Mouse (Mus musculus): ENCODE measurements around the gene Sele. TPM values are rescaled to one million over a fixed set of nuclear protein-coding genes. Genes with fewer than 3 reads are reported as not detected.

Sele gene
- total RNA-seq, 2 experiments from 2014 or later: 0.16 to 0.41 TPM

DNA sequence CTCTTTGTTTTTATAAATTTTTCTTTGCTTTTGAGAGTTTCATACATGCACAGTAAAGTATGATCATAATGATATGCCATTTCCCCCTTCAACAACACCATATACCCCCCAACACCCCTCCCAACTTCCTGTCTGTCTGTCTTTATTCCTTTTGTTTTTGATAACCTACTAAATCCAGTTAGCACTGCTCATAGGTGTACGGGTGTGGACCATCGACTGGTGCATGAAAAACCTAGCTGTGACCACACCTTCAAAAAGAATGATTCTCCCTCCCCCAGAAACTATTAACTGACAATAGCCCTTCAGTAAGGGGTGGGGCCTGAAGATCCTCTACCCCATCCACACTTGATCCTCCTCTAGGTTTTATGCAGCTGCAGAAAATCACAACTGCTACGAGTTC lies 15.7 kb downstream of the Sele start:
- no peak for DNase-seq (ENCODE audit: extremely low spot score in 1 of 2, low spot score in 2 of 2)
- intact Hi-C loops (cut with DNase I): loop anchor here (5.0 kb wide), 1 partner anchor 74 kb away; no protein-coding TSS in a partner anchor

DNA sequence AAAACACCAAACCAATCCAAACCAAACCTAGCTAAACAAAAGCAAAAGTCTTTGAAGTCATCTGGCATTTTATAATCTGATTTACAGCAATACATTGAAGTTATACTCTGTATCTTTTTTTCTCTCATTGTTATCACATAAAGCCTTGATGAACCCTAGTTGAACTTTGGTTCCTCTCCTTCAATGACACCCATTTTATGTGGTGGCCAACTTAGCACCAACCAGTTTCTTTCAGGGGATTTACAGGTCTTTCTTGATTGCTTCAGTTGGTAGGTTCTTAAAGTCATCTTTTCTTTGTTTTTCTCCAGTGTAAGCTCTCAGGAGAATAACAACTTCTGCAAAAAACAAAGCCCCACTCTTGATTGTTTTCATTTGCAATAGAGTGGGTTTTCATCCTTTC lies 21.2 kb downstream of the Sele start:
- intact Hi-C loops (cut with DNase I): no loop called here
- DNase-seq (ENCODE audit: extremely low spot score in 1 of 2, low spot score in 2 of 2): no peak

DNA sequence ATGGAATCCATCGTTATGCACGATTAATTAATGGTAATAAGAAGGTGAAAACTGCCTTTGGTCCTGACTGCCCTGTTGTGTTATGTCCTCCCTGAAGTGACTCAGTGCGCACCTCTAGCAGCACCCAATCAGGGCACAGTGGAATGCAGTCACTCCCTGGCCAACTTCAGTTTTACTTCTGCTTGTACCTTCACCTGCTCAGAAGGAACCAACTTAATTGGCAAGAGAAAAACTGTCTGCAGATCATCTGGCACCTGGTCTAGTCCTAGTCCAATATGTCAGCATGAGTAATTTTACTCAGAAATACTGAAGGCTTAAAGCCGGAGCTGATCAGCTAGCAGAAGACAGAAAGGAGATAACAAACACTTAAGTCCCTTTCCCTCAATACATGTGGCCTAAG lies 22.4 kb downstream of the Sele start:
- intact Hi-C loops (cut with DNase I): no loop called here

DNA sequence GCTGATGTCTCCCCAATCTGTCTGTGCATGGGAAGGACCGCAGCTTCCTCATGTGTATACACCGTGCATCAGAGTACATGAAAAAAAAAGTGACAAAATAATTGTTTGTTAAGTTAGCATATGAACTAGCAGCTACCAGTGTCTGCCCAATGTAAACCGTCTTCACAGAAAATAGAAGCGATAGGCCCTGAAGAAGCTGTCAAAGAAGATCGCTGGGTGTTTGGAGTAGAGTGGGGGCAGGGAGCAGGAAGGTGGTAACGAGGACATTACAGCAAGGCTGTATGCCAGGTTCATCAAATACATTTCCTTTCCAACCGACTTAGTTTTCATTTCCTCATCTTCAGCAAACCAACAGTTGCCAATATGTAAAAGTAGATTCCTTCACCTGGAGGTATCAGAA lies 23.1 kb downstream of the Sele start:
- intact Hi-C loops (cut with DNase I): no loop called here

More for the DNA sequence above, 22.4 kb downstream of the Sele start:
- DNase-seq (ENCODE audit: extremely low spot score in 1 of 2, low spot score in 2 of 2): no peak

DNA sequence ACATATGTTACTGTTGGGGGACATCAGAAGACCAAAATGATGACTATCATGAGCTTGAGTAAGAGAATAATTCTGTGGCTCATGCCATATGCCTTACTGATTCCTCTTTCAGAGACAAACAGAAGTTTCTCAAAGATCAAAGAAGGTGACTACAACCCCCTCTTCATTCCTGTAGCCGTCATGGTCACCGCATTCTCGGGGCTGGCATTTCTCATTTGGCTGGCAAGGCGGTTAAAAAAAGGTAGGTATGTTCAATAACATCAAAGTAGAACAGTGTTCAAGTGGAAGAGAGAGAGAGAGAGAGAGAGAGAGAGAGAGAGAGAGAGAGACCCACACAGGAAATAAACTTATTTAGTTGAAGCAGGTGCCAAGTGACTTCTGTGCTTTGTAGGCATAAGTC lies 24.0 kb downstream of the Sele start:
- intact Hi-C loops (cut with DNase I): no loop called here
- DNase-seq (ENCODE audit: extremely low spot score in 1 of 2, low spot score in 2 of 2): no peak

More for the DNA sequence above, 23.1 kb downstream of the Sele start:
- DNase-seq (ENCODE audit: extremely low spot score in 1 of 2, low spot score in 2 of 2): no peak

DNA sequence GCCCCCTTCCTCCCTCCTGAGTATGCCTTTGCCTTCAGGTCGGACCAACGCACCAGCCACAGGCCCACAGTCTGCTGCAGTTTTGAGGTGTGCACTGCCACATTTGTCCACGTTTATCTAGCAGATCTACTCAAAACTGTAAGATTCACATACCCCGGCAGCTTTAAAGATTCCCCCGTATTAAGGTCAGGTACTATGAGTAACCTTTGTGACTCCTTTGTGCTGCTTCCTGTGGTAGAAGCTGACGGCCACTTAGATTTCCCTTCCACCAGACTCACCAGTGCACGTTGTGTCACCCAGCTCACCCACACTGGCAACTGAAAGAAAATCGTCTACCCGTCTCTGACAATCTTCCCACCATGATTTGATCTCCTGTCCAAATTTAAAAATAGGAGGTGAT lies 25.1 kb downstream of the Sele start:
- no peak for DNase-seq (ENCODE audit: extremely low spot score in 1 of 2, low spot score in 2 of 2)
- intact Hi-C loops (cut with DNase I): no loop called here

DNA sequence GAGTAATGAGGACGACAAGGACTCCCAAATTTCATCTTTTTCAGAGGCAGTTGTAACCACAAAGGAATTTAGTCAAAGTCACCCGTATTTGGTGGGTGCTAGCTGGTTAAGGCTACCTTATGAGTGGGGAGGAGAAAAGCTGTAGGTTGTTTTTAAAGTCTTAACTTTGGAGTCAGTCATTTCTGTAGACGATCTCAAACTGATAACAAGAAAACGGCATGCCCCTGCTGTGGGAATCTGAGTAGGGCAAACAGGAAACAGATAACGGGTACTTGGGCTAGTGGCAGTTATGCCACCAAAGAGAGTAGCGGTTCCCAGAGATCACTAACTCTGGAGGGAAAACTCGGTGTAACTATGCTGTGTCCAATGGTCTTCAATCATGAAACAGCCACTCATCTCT lies 25.8 kb downstream of the Sele start:
- intact Hi-C loops (cut with DNase I): no loop called here

DNA sequence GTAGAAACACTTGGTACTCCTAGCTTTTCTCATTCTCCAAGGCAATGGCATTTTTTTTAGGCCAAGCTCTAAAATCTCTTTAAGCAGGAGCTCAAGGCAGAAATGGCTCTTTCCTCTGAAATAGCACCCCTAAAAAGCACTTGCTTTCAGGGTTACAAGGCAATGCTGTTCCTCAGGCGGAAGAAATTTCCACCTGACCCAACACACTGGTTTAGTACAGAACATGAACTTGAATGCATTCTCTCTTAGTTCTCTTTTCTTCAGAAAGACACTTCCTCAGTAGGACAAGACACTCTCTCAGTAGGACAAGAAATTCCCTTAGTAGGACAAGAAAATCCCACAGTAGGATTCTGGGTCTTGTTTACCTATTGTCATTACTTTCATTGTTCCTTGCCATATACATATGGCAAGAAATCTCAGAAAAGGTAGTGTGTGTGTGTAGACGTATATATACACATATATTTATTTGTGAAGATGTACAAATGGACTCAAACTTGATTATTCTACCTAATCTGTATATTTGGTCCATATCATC lies 26.6 kb downstream of the Sele start:
- intact Hi-C loops (cut with DNase I): no loop called here
- no peak for DNase-seq (ENCODE audit: extremely low spot score in 1 of 2, low spot score in 2 of 2)

More for the DNA sequence above, 25.8 kb downstream of the Sele start:
- no peak for DNase-seq (ENCODE audit: extremely low spot score in 1 of 2, low spot score in 2 of 2)

DNA sequence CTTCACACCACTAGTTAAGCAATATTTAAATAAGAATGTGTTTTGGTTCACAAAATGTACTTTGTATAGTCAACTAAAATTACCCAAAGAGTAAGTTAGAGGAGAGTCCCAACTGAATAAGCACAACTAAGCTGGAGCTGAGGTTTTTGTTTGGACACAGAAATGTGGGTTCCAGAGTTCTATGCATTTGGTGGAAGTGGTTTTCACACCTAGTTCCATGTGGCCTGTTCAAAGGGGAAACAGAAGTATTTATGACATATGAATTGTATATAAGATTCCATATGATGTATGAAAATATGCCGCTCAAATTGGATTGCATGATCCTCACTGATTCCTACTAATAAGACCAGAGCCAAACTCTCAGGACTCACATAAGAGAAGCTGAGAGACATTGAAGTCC lies 27.4 kb downstream of the Sele start:
- intact Hi-C loops (cut with DNase I): no loop called here
- DNase-seq (ENCODE audit: extremely low spot score in 1 of 2, low spot score in 2 of 2): no peak

DNA sequence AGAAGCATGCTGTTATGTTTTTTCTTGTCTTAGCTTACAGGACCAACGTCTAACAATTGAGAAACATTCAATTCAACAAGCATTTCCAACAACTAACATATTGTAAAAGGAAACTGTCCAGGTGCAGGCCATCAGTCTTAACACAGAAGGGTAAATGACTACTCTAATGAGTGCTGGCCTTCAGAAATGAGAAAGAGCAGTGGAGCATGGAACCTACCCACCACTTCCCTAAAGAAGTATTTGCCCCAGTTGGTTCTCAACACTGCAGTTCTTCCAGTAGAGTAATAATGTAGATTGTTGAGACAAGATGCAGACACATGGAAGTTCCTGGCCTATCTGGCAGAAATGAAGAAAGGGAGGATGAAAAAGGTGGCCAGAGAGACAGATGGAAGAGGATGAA lies 28.4 kb downstream of the Sele start:
- no peak for DNase-seq (ENCODE audit: extremely low spot score in 1 of 2, low spot score in 2 of 2)
- intact Hi-C loops (cut with DNase I): no loop called here

DNA sequence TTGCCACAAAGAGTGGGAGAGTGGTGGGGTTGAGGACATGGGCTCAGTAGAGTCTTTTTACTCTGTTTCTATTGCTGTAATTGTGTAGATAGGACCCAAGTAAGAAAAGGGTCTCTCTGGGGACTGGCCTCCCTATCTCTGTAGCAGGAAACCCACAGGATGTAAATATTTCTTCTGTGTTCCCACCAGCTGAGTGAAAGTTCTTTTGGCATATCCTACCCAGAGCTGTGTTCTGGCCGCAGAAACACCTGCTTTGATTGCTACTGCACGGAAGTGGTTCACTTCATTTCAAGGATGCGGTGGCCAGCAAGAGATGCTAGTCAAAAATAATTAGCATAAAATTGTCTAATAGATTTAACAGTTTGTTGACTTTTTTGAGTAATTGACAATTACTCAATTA lies 29.0 kb downstream of the Sele start:
- intact Hi-C loops (cut with DNase I): no loop called here
- no peak for DNase-seq (ENCODE audit: extremely low spot score in 1 of 2, low spot score in 2 of 2)

DNA sequence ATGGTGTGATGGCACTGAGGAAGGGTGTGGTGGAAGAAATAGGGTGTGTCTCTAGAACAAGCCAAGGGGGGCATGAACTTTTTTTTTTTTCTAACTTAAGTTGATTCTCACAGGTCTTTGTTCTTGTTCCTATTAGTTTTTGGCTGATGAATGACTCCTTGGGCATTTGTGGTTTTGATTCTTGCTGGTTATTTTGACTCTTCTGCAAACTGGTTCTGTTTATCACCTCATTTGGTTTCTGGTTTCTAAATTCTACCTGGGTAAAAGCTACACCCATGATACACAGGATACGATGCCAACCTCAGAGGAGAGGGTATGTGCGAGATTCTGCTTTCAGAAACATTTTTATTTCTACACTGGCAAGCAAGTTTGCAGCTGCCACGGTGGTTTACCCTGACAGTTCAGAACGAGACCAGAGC lies 30.3 kb downstream of the Sele start:
- no peak for DNase-seq (ENCODE audit: extremely low spot score in 1 of 2, low spot score in 2 of 2)
- intact Hi-C loops (cut with DNase I): no loop called here

DNA sequence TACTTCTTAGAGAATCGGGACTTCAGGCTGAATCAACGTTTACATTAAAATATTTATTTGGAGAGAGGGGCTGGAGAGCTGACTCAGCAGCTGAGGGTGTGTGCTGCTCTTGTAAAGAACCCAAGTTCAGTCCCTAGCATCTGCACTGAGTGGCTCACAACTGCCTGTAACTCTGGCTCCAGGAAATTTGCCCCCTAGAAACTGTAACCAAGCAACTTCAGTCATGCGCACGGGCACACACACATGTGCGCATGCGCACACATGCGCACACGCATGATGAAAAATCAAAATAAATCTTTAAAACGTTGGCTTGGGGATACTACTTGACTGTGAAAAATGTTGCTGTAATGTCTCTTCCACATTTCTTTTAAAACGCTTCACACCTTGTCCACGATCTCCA lies 31.1 kb downstream of the Sele start:
- DNase-seq (ENCODE audit: extremely low spot score in 1 of 2, low spot score in 2 of 2): no peak
- intact Hi-C loops (cut with DNase I): no loop called here

DNA sequence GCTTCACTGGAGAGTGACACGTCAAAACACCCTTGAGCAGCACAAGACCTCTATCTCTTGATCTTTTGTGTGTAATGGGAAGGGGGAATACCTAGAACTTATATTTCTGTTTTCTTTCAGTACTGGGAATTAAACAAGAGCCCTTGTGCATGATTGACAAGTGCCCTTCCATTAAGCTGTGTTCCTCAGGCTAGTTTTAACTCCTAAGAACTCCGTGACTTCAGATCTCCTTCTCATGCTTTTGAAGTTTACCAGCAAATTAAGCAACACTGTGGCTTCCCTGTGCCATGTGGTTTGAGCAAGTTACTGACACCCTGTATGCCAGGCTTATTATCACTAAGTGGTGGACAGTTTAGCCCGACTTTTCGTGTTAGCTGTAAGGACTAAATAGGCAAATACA lies 35.0 kb downstream of the Sele start:
- no peak for DNase-seq (ENCODE audit: extremely low spot score in 1 of 2, low spot score in 2 of 2)
- intact Hi-C loops (cut with DNase I): no loop called here

DNA sequence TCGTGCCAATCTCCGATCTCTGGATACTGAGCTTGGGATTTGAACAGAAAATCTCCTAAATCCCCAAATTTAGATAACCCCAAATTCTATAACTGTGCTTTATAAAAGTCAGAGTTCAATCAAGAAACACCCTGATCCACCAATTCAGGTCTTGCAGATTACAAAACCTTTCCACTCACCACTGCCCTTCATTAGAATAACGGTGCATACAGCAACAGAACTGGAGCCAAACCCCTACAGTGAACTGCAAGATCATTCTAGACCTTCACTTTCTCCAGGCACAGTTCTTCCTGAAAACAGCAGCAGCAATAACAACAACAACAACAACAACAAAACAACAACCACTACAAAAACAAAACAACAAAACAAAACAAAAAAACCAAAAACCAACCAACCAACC lies 38.8 kb downstream of the Sele start:
- DNase-seq (ENCODE audit: extremely low spot score in 1 of 2, low spot score in 2 of 2): no peak
- intact Hi-C loops (cut with DNase I): no loop called here

DNA sequence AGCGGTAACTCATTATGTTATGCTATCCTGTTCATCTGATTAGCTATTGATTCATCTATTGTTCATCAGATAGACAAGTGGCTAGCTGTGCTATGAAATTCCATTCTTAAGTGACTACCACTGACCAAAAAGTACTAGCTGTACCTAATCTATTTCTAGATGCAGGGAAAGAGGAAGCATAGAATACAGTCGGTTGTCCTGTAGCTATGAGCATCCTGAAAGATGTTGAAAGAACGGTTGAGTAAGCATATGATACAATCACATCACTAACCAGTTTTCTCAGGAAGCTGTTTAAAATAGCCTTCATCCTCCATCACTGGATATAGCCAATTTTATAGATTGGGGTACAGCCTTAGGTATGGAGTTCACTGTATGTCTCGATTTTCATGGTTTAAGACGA lies 39.8 kb downstream of the Sele start:
- intact Hi-C loops (cut with DNase I): no loop called here
- DNase-seq (ENCODE audit: extremely low spot score in 1 of 2, low spot score in 2 of 2): no peak

DNA sequence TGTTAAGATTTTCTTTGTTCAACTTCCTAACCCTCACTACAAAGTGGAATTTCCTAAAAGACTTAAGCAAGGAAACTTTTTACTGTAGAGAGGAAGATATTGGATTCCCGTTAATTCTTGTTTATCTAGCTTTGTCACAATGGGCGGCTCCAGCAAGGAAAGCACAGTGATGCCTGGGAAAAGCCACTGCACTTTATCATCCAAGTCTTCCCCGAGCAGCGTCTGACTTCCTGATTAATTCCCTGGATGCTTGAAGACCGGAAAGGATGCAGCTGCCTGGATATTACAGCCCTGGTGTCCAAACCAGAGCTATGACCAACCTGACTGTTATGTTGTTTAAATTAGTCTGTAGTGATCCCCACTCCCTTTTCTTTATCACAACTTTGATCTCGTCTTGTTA lies 48.7 kb downstream of the Sele start:
- intact Hi-C loops (cut with DNase I): no loop called here
- no peak for DNase-seq (ENCODE audit: extremely low spot score in 1 of 2, low spot score in 2 of 2)

DNA sequence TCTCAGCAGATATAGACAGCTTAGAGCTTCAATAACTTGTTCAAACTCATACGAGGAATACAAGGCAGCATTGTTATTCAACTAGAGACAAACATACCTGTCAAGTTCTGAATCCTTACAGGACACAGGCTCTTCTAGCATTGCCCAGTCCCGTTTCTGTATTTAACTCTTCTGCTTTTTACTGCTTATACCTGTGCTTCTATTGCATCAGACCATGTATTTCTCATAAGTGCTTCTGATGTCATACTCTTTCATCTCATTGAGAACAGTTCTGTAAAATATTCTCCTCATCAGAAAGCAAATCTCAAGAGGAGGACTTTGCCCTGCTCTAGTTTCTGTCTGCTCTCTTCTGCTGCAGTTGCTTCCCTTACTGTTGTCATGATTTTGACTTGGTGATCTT lies 49.9 kb downstream of the Sele start:
- DNase-seq (ENCODE audit: extremely low spot score in 1 of 2, low spot score in 2 of 2): no peak
- intact Hi-C loops (cut with DNase I): no loop called here

DNA sequence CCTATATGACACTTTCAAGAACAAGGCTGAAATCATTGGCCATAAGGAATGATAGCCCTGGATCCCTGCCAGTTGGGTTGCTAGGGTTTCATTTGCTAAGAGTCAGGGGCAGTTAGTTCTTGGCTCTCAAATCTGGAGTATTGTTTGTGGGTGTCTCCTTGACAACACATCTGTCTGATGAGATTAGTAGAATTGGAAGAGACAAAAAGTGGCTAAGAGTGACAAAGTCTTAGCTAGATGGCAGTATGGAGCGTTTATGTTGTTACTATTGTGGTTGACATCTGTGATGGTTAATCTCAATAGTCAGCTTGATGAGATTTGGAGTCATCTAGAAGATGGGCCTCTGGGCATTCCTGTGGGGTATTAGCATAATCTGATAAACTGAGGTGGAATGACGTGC lies 50.3 kb downstream of the Sele start:
- intact Hi-C loops (cut with DNase I): no loop called here
- DNase-seq (ENCODE audit: extremely low spot score in 1 of 2, low spot score in 2 of 2): no peak
